Mouse (Mus musculus): Measurements from ENCODE around the gene Hoxb9. TPM values are rescaled to one million over a fixed set of nuclear protein-coding genes. Genes with fewer than 3 reads are reported as not detected.

Gene Hoxb9
- total and polyA plus RNA-seq, 2 experiments: not detected

- TF ChIP-seq CTCF (IDR thresholded peaks at IDR 0.05; ENCODE audit: low read depth, low read length) (no peak), POLR2A (IDR thresholded peaks at IDR 0.05; ENCODE audit: extremely low read depth, insufficient read depth, low read length) (no peak)
- 12% methylated on average over 1 of the region's 1 CpGs for WGBS
- H3K27ac ChIP-seq (replicated peaks; ENCODE audit: insufficient read depth, low read depth, low read length): no peak overlapping the region
- H3K4me1 ChIP-seq (ENCODE audit: control insufficient read depth, insufficient read depth, low read length): peaks cover 2% of the 10 kb centered on the region; the same call in 1 of the 2 replicates
- H3K79me2 ChIP-seq (ENCODE audit: control insufficient read depth, insufficient read depth, low read length): no peaks in the 10 kb centered on the region
- no peak overlapping the region for H3K9ac ChIP-seq (ENCODE audit: low read depth, low read length)
- H3K27me3 ChIP-seq (ENCODE audit: control insufficient read depth, insufficient read depth, low read length): peaks cover 46% of the 10 kb centered on the region
- H3K4me3 ChIP-seq (ENCODE audit: insufficient read depth, low read depth, low read length): no peak overlapping the region
- no peaks in the 10 kb centered on the region for H3K36me3 ChIP-seq (ENCODE audit: control insufficient read depth, insufficient read depth, low read length)
- no peak for DNase-seq (ENCODE audit: extremely low read depth, low read depth, low spot score)
These were observed 3.1 kb upstream of the Hoxb9 start for GRCm38 (mm10) chr11:96268031-96268745.

- WGBS: 4% methylated on average over 19 of the region's 19 CpGs
- H3K27me3 ChIP-seq (ENCODE audit: control insufficient read depth, insufficient read depth, low read length): peaks cover 42% of the 10 kb centered on the region
These were observed 1.4 kb upstream of the Hoxb9 start for GRCm38 (mm10) chr11:96269869-96270268.

GRCm38 (mm10) chr11:96271541-96272011, 319 bp downstream of the Hoxb9 start:
- H3K27me3 ChIP-seq (ENCODE audit: control insufficient read depth, insufficient read depth, low read length): peaks cover 42% of the 10 kb centered on the region
- no peak overlapping the region for H3K27ac ChIP-seq (replicated peaks; ENCODE audit: insufficient read depth, low read depth, low read length)
- H3K79me2 ChIP-seq (ENCODE audit: control insufficient read depth, insufficient read depth, low read length): no peaks in the 10 kb centered on the region
- no peak overlapping the region for H3K4me3 ChIP-seq (ENCODE audit: insufficient read depth, low read depth, low read length)
- H3K4me1 ChIP-seq (ENCODE audit: control insufficient read depth, insufficient read depth, low read length): peaks cover 2% of the 10 kb centered on the region; the same call in 1 of the 2 replicates
- WGBS: 2% methylated on average over 52 of the region's 52 CpGs
- no peak overlapping the region for H3K9ac ChIP-seq (ENCODE audit: low read depth, low read length)
- no peaks in the 10 kb centered on the region for H3K36me3 ChIP-seq (ENCODE audit: control insufficient read depth, insufficient read depth, low read length)
- DNase-seq (ENCODE audit: extremely low read depth, low read depth, low spot score): no peak
- no peak for TF ChIP-seq POLR2A (IDR thresholded peaks at IDR 0.05; ENCODE audit: extremely low read depth, insufficient read depth, low read length)
- no peak for TF ChIP-seq CTCF (IDR thresholded peaks at IDR 0.05; ENCODE audit: low read depth, low read length)

More at GRCm38 (mm10) chr11:96269869-96270268, 1.4 kb upstream of the Hoxb9 start:
- TF ChIP-seq CTCF (IDR thresholded peaks at IDR 0.05; ENCODE audit: low read depth, low read length) (no peak), POLR2A (IDR thresholded peaks at IDR 0.05; ENCODE audit: extremely low read depth, insufficient read depth, low read length) (no peak)
- Histone ChIP-seq H3K4me3 (ENCODE audit: insufficient read depth, low read depth, low read length) (no peak overlapping the region), H3K9ac (ENCODE audit: low read depth, low read length) (no peak overlapping the region), H3K4me1 (ENCODE audit: control insufficient read depth, insufficient read depth, low read length) (peaks cover 2% of the 10 kb centered on the region; the same call in 1 of the 2 replicates), H3K36me3 (ENCODE audit: control insufficient read depth, insufficient read depth, low read length) (no peaks in the 10 kb centered on the region), H3K27ac (replicated peaks; ENCODE audit: insufficient read depth, low read depth, low read length) (no peak overlapping the region), H3K79me2 (ENCODE audit: control insufficient read depth, insufficient read depth, low read length) (no peaks in the 10 kb centered on the region)
- no peak for DNase-seq (ENCODE audit: extremely low read depth, low read depth, low spot score)

GRCm38 (mm10) chr11:96272024-96272921, 1.0 kb downstream of the Hoxb9 start:
- Histone ChIP-seq H3K36me3 (ENCODE audit: control insufficient read depth, insufficient read depth, low read length) (no peaks in the 10 kb centered on the region), H3K9ac (ENCODE audit: low read depth, low read length) (no peak overlapping the region), H3K79me2 (ENCODE audit: control insufficient read depth, insufficient read depth, low read length) (no peaks in the 10 kb centered on the region), H3K27me3 (ENCODE audit: control insufficient read depth, insufficient read depth, low read length) (peaks cover 37% of the 10 kb centered on the region), H3K4me3 (ENCODE audit: insufficient read depth, low read depth, low read length) (no peak overlapping the region), H3K4me1 (ENCODE audit: control insufficient read depth, insufficient read depth, low read length) (peaks cover 2% of the 10 kb centered on the region; the same call in 1 of the 2 replicates), H3K27ac (replicated peaks; ENCODE audit: insufficient read depth, low read depth, low read length) (no peak overlapping the region)
- no peak for DNase-seq (ENCODE audit: extremely low read depth, low read depth, low spot score)
- WGBS: 4% methylated on average over 58 of the region's 58 CpGs
- TF ChIP-seq POLR2A (IDR thresholded peaks at IDR 0.05; ENCODE audit: extremely low read depth, insufficient read depth, low read length) (no peak), CTCF (IDR thresholded peaks at IDR 0.05; ENCODE audit: low read depth, low read length) (no peak)

- TF ChIP-seq CTCF (IDR thresholded peaks at IDR 0.05; ENCODE audit: low read depth, low read length) (no peak), POLR2A (IDR thresholded peaks at IDR 0.05; ENCODE audit: extremely low read depth, insufficient read depth, low read length) (no peak)
- Histone ChIP-seq H3K36me3 (ENCODE audit: control insufficient read depth, insufficient read depth, low read length) (no peaks in the 10 kb centered on the region), H3K27ac (replicated peaks; ENCODE audit: insufficient read depth, low read depth, low read length) (no peak overlapping the region), H3K27me3 (ENCODE audit: control insufficient read depth, insufficient read depth, low read length) (peaks cover 40% of the 10 kb centered on the region), H3K79me2 (ENCODE audit: control insufficient read depth, insufficient read depth, low read length) (no peaks in the 10 kb centered on the region), H3K4me3 (ENCODE audit: insufficient read depth, low read depth, low read length) (no peak overlapping the region), H3K4me1 (ENCODE audit: control insufficient read depth, insufficient read depth, low read length) (peaks cover 2% of the 10 kb centered on the region; the same call in 1 of the 2 replicates), H3K9ac (ENCODE audit: low read depth, low read length) (no peak overlapping the region)
- 9% methylated on average over 10 of the region's 10 CpGs for whole genome bisulfite sequencing
- DNase-seq (ENCODE audit: extremely low read depth, low read depth, low spot score): no peak
These were observed 3.2 kb downstream of the Hoxb9 start for GRCm38 (mm10) chr11:96274428-96274827.
